Mouse (Mus musculus): ENCODE results near the gene Car9.
A peak's percentile ranks its signal among the peaks of the same experiment; 100 is the strongest.
"Not testable (repeated sequence)": the region's sequence is repeated elsewhere in the genome, so short reads cannot be mapped to it uniquely, and the experiment has no call there.

Car9 gene

GRCm38 (mm10) chr4:43506536-43507185 is at the start of gene Car9:
Gene Car9 (plus strand): TSS chr4:43506966.
- DNase-seq, result no peak

DNA sequence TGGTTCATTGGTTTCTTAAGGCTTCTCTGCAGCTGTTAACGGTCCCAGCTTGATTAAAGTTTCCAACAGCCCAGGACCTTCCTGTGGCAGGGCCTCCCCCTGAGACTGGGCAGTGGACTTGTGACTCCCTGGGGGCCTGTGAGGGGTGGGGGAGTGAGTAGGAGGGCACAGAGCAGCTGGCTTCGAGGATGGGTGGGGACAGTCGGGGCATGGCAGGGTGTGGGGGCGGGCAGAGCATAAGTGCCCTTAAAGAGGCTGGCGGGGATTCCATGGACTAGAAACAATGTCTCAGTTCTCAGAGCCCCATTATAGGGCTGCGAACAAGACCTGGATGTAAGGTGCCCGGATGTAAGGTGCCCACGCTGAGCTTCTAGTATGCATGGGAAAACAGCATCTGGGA is 49.6 kb upstream of the Car9 start:
- DNase-seq, result no peak

DNA sequence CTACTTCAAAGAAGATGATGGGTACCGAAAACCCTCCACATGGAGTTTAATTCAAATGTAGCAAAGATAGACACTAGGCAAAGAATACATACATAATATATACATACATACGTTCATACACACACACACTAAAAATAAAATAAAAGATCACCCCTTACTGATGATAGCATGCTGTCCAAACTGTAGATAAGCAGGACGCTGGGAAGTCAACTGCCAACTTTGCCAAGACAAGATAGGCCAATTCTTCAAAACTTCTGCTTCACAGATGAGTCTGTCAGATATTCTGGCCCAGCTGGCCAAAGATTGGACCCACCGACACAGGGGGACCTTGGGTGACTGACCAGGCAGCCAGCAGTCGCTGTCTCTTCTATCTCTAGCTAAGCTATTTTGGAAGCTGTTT is 43.7 kb upstream of the Car9 start:
- no peak for DNase-seq

DNA sequence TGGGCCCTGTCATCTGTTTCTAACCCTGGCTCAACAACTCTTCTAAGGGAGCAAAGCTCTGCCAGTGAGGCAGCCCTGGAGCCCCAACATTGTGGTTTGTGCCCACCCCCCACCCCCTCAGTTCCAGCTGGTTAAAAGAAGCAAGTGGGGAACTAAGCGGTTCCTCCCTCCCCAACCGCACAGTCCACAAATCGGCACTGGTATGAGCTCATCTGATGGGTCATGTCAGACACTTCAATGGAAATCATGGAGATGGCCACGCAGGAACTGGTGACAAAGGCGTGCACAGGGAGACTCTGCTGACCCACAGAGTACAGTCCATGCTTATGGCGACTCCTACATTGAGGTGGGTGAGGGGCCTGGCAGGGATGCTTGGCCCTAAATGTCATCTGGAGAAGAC is 40.8 kb upstream of the Car9 start:
- no peak for DNase-seq

DNA sequence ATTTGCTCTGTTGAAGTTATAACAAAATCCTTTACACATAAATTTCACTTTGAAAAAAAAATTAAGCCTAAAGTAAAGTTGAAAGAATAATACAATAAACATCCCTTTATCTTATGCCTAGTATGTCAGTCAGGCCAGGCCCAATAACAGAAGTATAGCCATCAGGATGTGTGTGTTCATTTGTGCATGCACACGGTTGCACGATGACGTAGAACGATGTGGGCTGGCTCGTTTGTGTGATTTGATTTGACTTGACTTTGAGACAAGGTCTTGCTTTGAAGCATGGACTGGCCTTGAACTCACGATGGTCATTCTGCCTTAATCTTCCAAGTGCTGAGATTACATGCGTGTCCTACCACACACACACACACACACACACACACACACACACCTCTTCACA is 39.9 kb upstream of the Car9 start:
- no peak for DNase-seq

DNA sequence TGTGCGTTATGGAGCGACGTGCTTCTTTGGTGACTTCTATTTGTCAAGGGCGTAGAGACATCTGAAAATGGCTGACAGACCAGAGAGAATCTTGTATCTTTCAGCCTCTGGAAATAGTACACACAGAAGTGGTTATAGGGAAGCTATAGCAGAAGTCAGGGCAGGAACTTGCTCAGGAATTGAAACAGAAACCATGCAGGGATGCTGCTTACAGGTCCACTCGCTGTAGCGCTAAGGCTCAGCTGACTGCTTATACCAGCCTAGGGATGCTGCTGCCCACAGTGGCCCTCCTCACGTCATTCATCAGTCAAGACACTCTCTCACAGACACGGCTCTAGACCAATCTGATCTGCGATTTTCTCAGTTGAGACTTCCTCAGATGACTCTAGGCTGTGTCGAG is 36.5 kb upstream of the Car9 start:
- no peak for DNase-seq

DNA sequence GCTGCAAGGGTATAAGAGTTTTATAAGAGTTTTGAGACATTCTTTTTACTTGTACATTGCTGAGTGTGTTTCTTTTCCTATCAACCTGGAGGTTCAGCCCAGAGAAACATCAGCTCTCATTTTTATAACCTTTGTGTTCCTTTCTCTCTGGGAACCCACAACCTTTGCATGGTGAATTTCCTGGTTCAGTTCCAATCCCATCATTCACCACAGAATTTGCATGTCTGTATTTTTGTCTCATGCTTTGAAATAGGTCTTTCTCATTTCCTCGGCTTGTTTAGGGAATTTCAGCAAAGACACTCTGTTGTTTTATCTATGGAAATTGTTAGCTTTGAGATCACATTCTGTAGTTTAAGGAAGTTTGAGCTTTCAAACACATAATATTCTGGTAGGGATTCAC is 33.1 kb upstream of the Car9 start:
- no peak for DNase-seq

DNA sequence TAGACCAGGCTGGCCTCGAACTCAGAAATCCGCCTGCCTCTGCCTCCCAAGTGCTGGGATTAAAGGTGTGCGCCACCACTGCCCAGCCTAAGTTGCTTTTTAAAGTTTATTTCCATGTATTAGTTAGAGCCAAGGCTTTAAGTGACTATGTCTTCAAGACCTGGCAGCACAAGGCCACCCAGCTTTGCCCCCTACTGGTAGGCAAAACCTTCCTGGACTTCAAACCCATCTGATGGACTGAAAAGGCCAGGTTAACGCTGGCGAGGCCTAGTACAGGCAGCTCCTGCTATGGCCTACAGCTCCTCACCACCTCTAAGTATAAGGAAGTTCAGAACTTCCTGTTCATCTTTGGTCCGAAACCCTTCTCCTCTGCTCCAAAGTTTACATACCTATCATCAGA is 30.2 kb upstream of the Car9 start:
- peak; percentile 45 for DNase-seq

DNA sequence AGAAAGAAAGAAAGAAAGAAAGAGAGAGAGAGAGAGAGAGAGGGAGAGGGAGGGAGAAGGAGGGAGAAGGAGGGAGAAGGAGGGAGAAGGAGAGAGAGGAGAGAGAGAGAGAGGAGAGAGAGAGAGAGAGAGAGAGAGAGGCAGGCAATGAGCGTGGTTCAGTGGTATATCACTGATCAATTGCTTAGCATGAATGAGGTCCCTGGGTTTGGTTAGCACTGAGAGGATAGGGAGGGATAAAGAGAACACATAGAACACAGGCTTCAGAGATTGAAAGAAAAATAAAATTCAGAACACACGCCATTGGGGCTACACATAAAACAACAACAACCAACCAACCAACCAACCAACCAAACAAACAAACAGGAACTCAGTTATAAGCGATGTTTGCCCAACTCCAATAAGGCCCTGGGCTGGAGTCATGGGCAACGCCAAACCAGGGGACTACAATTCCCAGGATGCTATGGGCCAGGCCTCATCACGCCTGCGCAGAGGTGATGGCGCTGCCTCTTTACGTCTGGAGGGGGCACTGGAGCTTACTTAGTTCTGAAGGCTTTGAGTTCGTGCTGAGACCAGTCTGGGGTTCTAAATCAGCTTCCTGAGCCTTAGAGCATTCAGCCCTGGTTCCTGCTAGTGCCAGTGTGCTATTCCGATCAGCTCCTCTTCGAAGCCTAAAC is 28.8 kb upstream of the Car9 start:
- peak; percentile 96 for DNase-seq

DNA sequence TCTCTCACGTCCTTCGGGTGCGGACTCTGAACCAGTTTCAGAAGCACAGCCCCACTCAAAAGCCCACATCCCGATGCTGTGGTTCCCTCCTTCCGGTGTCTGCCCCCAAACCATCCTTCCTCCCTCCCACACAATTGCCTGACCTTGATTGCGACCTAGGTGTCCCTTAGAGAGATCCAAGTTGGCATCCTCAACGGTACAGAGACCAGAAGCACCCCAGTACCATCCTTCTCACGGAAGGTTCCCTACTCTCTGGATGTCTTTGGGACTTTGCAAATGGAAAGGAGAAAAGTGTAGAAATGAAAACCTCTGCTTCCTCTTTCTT is 28.3 kb upstream of the Car9 start:
- DNase-seq, result no peak

GRCm38 (mm10) chr4:43478906-43479832 is 27.6 kb upstream of the Car9 start:
- peak; percentile 89 for DNase-seq

DNA sequence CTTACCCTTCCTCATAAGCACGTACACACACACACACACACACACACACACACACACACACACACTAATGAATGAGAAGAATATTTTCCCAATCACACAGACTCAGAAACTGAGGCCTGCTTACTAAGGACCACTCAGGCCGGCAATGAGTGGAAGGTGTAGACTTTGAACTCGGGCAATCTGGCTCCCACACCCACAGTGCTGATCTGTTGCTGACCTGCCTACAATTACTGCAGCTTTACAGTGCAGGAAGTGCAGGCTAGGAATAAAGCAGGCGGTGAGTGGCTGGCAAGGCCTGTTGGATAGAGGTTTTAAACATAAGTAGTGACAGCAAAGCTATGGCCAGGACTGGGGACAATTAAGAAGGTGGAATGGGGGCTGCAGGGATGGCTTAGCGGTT is 25.8 kb upstream of the Car9 start:
- DNase-seq, result no peak

DNA sequence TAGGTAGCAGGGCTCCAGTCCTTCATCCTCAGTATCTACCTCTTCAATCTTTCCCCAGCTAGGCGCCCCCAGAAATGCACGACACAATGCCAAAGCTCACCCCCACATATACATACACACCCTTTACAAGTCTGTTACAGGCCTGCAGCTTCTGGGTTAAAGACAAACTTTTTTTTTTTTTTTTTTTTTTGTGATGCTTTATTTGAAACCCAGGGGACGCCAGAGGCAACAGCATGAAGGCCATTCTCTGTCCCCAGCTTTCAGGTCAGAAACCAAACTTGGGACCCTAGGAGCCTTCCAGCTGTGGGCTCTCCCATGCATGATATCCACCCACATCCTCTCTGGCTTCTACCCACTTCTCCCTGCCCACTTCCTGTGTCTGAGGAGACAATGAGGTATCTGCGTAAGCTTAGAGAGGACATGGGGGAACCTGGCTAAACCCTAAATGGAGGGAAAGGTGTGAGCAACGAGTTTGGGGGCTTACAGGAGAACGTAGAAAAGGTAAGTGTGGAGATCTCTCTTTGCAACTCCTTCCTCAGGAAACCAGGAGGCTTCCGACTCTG is 24.8 kb upstream of the Car9 start:
- DNase-seq, result no peak

DNA sequence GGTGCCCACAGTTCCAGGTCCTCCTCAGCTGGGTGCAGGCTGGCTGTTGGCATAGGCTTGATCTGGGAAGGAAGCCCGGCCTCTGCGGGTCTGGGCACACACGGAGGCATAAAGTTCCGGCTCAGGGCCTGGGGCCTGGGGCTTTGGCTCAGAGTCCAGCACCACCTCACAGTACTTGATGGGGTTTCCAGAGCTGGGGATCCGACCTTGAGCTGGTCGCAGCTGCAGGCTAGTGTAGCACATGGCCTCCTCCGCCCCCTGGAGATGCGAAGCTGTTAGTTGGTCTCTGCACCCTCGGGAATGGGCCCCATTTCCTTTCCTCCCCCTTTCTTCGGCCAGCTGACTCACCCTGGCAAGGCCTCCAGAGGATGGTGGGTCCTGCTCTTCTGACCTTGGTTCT is 24.2 kb upstream of the Car9 start:
- no peak for DNase-seq

DNA sequence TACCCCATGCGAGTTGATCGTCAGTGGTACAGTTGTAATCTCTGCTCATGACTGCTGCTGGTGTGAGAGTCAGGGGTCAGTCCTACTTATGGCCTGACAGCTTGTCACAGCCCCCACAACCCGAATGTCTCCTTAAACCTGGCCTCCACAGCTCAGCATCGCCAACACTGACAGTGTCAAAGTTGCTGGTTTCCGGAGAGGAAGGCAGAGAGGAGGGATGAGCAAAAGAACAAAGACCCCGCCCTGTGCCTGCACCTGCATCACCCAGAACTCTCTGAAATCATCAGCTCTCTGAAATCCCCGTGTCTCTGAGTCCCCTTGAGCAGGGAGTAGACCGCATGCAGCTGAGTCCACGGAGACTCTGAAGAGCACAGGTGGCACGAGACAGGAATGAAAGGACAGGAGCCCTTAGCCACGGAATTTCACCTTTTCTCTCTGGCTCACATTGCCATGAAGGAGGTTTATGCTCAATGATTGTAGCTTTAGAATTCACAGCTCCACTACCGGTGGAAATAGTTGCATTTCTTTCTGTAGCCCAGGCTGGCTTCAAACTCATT is 23.2 kb upstream of the Car9 start, which contains the start of gene Sit1:
Gene Sit1, minus strand, starts transcription at position 200 of the 557 bp plus-strand sequence.
- DNase-seq, result no peak

DNA sequence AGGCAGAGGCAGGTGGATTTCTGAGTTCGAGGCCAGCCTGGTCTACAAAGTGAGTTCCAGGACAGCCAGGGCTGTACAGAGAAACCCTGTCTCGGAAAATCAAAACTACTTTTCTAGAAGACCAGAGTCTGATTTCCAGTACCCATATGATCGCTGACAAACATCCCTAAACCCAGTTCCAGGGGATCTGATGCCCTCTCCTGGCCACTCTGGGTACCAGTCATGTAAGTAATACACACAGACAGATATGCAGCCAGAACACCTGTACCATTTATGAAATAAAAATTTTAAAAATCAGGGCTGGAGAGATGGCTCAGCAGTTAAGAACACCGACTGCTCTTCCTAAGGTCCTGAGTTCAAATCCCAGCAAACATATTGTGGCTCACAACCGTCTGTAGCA is 21.1 kb upstream of the Car9 start:
- DNase-seq, result not testable (repeated sequence)

DNA sequence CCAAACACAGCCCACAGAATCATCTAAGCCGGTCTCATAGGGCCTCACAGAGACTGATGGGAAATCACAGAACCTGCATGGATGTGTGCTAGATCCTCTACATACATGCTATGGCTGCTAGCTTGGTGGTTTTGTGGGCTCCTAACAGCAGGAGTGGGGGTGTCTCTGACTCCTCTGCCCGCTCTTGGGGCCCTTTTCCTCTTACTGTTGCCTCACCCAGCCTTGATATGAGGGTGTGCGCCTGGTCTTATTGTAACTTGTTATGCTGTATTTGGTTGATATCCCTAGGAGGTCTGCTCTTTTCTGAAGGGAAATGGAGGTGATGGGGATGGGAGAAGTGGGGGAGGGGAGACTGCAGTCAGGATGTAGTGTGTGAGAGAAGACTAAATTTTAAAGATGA is 17.2 kb upstream of the Car9 start:
- no peak for DNase-seq

DNA sequence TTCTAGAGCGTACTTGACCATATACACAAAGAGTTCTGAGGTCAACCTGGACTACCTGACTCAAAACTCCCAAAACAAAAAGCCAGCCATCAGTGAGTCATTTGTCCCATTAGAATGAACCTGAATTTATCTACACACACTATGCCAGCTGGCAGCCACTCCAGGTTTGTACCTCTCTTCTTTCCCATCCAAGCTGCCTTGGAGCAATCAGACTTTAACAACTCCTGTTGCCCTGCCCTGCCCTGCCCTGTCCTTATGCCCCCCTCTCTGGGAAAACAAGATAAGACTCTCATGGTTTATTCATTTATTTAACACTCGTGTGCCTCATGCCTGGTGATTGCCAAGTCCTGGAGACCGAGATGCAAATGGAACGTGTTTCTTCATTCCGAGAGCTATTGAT is 16.0 kb upstream of the Car9 start:
- DNase-seq, result peak; percentile 87

GRCm38 (mm10) chr4:43492101-43492820 is 14.5 kb upstream of the Car9 start:
- DNase-seq, result no peak

DNA sequence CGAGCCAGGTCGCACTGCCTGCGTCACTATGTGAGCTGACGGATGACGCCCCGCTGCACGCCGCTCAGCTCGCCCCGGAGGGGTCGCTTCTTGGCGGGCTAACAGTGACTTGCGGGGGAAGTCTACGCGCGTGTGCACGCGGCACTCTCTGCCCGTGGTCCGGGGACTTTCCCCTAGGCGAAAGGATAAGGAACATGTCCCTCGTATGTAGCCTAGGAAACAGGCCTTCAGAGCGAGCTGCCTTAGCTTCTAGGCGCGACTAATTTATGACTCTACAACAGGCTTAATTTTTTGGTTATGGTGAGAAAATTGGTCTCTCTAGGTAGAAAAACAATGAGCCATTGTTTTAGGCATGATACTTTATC is 14.0 kb upstream of the Car9 start, which contains the start of gene Ccdc107:
Gene Ccdc107, plus strand, starts transcription at position 80 of the 365 bp plus-strand sequence.
- DNase-seq, result peak; percentile 94

GRCm38 (mm10) chr4:43493186-43493845 is 13.4 kb upstream of the Car9 start:
- DNase-seq, result peak; percentile 97

- DNase-seq, result no peak
Measured at GRCm38 (mm10) chr4:43493846-43494240, 12.9 kb upstream of the Car9 start.
